Mouse (Mus musculus) adrenal gland, adult 8-10 months (tissue): ENCODE results near the gene Ank. TPM values are rescaled to one million over a fixed set of nuclear protein-coding genes. Genes with fewer than 3 reads are reported as not detected.
"Not testable (repeated sequence)": the region's sequence is repeated elsewhere in the genome, so short reads cannot be mapped to it uniquely, and the experiment has no call there.

Experiments used
- DNase-seq: peaks from one replicate; pipeline ENCODE4 v3.0.0; 2022
- total RNA-seq, 4 experiments: library from RNA; stranded (reverse); gene quantifications; 2 replicates each; pipeline ENCODE4 v1.2.4; 2022

Gene Ank
- total RNA-seq = 10 to 100 TPM; 38.2 to 68.7 (median 50.9) TPM

GRCm38 (mm10) chr15:27466131-27467080, at the start of gene Ank:
Gene Ank, plus strand, starts transcription at chr15:27466677.
- peak; percentile 69 for DNase-seq

DNA sequence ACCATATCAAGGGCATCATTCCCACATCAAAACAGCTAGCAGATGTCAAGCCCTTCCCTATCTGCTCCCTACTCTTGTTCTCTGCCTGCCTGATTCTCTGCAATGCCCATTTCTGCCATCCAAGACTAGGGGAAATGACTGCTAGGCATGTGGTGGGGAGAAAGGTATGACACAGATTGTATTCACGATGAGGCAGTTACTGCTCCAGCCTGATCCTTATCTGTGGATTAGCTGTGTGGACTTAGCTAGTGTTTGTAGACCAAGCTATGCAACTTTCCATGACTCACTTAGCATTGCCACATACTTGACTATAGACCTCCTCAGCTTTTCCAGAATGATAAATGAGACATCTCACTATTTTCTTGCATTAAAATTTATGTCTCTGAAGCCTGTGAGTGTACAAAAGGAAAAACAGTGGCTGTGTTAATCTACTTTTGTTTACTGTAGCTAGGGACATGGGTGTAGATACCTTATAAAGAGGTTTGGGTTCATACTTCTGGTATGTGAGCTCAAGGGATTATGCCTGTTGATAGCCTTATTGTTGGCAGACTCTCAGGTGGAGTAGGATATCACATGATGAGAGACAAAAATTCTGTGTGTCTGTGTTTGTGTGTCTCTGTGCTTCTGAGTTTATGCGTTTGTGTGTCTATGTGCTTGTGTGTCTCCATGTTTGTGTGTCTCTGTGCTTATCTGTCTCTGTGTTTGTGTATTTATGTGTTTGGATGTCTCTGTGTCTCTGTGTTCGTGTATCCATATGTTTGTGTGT, 47.7 kb upstream of the Ank start:
- peak; percentile 3 for DNase-seq

GRCm38 (mm10) chr15:27421531-27421930, 44.9 kb upstream of the Ank start:
- no peak for DNase-seq

DNA sequence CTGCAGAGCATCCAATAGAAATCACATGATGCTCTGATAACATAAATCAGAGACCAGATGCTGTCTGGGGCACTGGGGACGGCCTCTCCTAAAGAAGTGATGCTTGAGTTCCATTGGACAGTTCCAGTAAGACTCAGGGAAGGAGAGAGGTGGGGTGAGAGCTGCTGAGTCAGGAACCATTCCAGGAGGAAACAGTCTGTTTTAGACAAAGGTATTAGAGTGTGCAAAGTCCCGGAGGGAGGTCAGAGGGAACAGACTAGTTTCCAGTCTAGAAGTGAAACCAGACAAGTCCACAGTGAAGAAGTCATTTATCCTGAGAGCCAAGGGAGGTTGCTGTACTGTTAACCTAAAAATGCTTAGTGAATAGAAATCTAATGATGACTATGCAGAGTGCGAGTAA, 38.9 kb upstream of the Ank start:
- no peak for DNase-seq

DNA sequence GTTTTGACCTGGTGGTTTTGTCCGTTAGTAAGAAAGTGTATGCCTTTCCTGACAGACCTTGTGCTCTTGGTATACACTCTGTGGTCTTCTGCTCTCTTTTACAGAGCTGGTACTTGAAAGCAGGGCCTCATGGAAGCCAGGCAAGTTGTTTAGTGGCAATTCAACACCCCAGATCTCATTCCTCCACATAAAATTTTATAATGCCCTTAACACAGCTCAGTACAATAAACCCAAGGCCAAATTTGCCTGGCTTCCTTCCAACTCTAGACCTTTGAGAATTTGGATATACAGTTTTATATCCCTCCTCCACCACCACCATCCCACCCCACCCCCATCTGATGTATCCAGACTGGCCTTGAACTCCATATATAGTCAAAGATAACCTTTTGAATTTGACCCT, 36.2 kb upstream of the Ank start:
- no peak for DNase-seq

- DNase-seq = no peak
Observed at GRCm38 (mm10) chr15:27432851-27433615, 33.4 kb upstream of the Ank start.

GRCm38 (mm10) chr15:27435409-27435808, 31.1 kb upstream of the Ank start:
- DNase-seq = no peak

DNA sequence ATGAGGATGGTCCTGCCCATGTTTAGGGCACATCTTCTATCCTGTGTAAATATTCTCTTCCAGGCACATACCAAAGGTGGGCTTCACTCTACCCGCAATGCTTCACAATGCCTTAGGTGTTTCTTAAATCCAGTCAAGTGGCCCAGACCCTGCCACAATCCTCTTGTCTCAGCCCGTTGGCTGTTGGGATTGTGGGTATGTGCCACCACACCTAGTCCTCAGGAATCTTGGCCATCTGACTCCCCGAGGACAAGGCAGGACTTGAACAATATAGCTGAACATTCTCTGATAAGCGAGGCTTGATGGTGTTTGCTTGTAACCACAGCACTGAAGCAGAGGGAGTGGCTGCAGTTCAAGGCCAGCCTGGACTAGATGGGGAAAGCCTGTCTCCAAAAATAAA, 30.3 kb upstream of the Ank start:
- no peak for DNase-seq

GRCm38 (mm10) chr15:27441053-27441452, 25.4 kb upstream of the Ank start:
- no peak for DNase-seq

DNA sequence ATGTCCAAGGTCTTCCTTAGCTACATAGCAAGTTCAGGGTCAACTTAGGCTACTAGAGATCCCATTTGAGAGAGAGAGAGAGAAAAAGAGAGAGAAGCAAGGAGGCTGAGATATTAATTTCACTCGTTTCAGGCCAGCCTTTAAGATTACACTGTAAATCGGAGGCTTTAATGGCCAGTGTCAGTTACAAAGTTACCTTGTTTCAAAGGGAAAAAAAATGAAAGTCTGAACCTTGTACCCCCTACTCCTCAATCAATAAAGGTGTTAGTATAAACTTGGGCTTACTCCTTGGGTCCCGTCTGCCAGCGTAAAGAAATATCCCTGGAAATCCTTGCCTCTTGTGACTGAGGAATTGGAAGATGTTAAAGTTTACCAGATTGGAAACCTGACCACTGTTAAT, 24.9 kb upstream of the Ank start:
- no peak for DNase-seq

DNA sequence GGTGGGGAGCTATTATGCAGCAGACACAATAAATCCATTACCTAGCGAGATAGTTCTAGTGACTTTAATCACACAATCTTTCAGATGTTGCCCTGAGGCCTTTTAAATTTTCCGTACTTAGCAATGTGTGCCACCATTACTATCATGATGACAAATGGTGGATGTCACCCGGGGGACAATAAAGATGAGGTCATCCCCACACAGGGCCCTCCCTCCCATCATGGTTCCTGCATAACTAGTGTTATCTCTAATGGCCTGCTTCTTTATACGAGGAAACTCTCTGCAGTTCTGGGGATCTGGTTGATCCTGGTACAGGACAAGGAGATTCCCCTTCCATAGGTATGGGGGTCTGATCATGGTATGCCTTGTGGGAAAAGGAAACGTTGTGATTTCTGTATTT, 24.5 kb upstream of the Ank start:
- no peak for DNase-seq

GRCm38 (mm10) chr15:27444772-27445347, 21.6 kb upstream of the Ank start:
- DNase-seq = no peak

DNA sequence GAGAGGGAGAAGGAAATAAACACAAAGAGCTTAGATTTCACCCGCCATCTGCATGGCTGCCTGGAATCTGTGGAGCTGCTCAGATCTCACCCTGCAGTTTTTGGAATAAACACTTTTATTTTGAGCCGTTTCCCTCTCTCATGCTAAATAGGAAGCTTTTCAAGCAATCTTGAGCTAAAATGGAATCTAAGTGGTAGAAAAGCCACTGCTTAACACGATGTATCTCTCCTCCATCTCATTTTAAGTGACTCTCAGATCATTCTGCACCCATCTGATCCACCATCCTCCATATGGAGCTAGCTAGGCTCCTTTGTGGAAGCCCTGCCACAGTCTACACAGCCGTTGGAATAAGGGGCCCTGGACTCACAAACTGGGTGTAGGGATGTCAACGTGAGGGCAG, 15.8 kb upstream of the Ank start:
- no peak for DNase-seq

- no peak for DNase-seq
Observed at GRCm38 (mm10) chr15:27451760-27452159, 14.7 kb upstream of the Ank start.

- DNase-seq = no peak
Observed at GRCm38 (mm10) chr15:27452496-27452895, 14.0 kb upstream of the Ank start.

- DNase-seq = no peak
Observed at GRCm38 (mm10) chr15:27457001-27457400, 9.5 kb upstream of the Ank start.

GRCm38 (mm10) chr15:27459781-27460180, 6.7 kb upstream of the Ank start:
- DNase-seq = not testable (repeated sequence)

GRCm38 (mm10) chr15:27461336-27462245, 4.9 kb upstream of the Ank start:
- DNase-seq = no peak

- DNase-seq = no peak
Observed at GRCm38 (mm10) chr15:27463876-27464275, 2.6 kb upstream of the Ank start.

DNA sequence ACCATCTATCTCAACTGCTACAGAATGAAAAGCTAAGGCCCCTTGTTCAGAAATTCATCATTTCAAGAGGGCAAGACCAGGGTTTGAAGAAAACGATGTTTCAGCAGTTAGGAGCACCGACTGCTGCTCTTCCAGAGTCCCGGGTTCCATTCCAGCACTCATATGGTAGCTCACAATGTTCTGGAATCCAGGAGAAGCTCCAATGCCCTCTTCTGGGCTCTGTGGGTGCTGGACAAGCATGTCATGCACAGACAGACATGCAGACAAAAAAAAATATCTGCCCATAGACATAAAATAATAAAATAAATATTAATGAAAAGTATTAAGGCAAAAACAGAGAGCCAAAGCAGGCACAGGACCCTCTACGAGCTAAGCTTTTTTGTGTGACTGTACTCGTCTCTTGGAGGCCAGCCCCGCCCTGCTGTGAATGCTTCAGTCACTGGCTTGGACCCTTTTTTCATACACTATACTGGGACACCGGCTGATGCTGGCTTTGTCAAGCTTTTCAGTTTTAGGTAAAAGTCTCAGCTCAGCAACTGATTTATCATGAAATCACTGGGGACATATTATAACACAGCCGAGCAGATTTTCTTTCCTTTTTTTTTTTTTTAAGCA, 979 bp upstream of the Ank start:
- DNase-seq = no peak

DNA sequence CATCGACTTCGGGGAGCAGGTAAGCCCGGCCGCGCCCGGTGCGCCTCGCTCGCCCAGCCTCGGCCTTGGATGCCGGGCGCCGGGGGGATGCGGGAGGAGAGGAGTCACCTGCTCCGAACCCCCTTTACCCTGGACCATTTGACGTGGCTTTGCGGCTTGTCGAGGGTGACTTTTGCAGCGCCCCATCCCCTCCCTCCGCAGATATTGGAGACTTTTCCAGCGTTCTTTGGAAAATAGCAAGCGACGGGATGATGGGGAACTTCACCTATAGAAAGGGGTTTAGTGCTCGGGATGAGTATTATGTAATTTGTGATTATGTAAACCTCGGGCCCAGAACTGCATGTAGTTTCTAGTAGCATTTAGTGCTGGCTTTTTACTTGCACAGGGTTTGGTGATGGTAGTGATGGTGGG, 609 bp downstream of the Ank start:
- DNase-seq = peak; percentile 13
